Mouse (Mus musculus): ENCODE data around the gene Nlrp4b. TPM values are rescaled to one million over a fixed set of nuclear protein-coding genes. Genes with fewer than 3 reads are reported as not detected.
"Not testable (repeated sequence)": the region's sequence is repeated elsewhere in the genome, so short reads cannot be mapped to it uniquely, and the experiment has no call there.

The Nlrp4b gene
- polyA plus RNA-seq (2015; fragmentation: Nextera tagmentation; extraction: Ambion mirVana), result not detected in 2 replicates

DNA sequence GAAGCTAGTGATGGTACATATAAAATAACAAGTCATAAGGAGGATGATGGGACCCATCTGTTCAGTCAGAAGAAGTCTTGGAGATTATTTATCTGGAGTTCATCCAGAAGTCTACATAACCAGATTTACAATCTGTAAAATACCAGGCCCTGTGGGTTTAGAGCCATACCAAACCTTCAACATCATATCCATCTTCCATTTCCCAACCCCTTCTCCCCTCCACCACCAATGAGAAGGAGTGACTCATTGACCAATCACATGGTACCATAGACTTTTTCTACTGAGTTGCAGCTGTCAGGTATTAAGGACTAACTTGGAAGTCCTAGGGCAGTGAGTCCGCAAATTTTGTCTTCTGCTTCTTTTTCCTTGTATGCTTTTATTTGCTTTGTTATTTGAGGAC is at the start of gene Nlrp4b:
Gene Nlrp4b, plus strand, starts transcription at position 301 of the 400 bp plus-strand sequence.
- Histone ChIP-seq H3K27ac (no peak within 1 kb of the TSS), H3K4me3 (replicated peaks) (no peak within 1 kb of the TSS), H3K4me2 (replicated peaks) (no peak within 1 kb of the TSS), H3K36me3 (no peaks in the 10 kb centered on the region), H3K27me3 (no peaks in the 10 kb centered on the region), H3K9me3 (peaks cover 40% of the 10 kb centered on the region), H3K4me1 (replicated peaks) (no peaks in the 10 kb centered on the region), H3K9ac (replicated peaks) (no peak within 1 kb of the TSS)
- ATAC-seq, result no peak
- 92% methylated on average over 1 of the region's 1 CpGs for WGBS

DNA sequence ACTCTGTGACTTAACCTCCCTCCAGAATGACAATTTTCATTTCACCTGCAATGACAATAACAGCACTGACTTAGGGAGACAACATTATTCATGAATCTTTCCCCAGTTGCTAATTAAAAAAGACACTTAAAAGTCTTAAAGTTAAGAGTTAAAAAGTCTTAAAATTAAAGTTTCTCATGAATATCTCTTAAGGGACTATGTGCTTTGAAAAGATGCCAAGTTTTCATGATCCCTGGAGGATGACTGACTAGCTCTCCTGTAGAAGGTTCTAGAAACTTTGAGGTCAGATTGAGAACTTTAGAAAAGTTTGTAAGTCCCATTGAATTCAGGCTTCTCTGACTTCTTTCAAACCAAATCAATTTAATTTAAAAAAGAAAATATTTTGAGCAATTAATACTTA is 66.7 kb downstream of the Nlrp4b start, which contains the start of gene Vmn1r71:
Gene Vmn1r71, minus strand, starts transcription at position 101 of the 400 bp plus-strand sequence.
- no peak within 1 kb of the TSS for H3K9ac ChIP-seq (replicated peaks)

GRCm38 (mm10) chr7:10757551-10757950 is 70.0 kb downstream of the Nlrp4b start:
- not testable (repeated sequence) for ATAC-seq; H3K4me1 ChIP-seq (replicated peaks); H3K4me2 ChIP-seq (replicated peaks); H3K36me3 ChIP-seq; H3K4me3 ChIP-seq (replicated peaks); H3K9ac ChIP-seq (replicated peaks); H3K27me3 ChIP-seq; H3K27ac ChIP-seq
- peaks cover 15% of the 10 kb centered on the region; the same call in 1 of the 2 replicates for H3K9me3 ChIP-seq

More for the DNA sequence above, 66.7 kb downstream of the Nlrp4b start, which contains the start of gene Vmn1r71:
- no peak within 1 kb of the TSS for H3K4me3 ChIP-seq (replicated peaks)
- peaks cover 17% of the 10 kb centered on the region; the same call in 1 of the 2 replicates for H3K9me3 ChIP-seq
- no peaks in the 10 kb centered on the region for H3K36me3 ChIP-seq
- H3K27ac ChIP-seq, result no peak within 1 kb of the TSS
- no peak for ATAC-seq
- H3K4me2 ChIP-seq (replicated peaks), result no peak within 1 kb of the TSS
- no peaks in the 10 kb centered on the region for H3K4me1 ChIP-seq (replicated peaks)
- no peaks in the 10 kb centered on the region for H3K27me3 ChIP-seq

Other genes with a start within 250 kb of the Nlrp4b start
- not detected in 2 replicates for gene Vmn1r67, start 244.5 kb upstream of the Nlrp4b start, polyA plus RNA-seq (2015; fragmentation: Nextera tagmentation; extraction: Ambion mirVana)
- gene Zik1, start 192.4 kb upstream of the Nlrp4b start, polyA plus RNA-seq (2015; fragmentation: Nextera tagmentation; extraction: Ambion mirVana), result 58.0 and 61.8 TPM in 2 replicates
- not detected in 2 replicates for gene Vmn1r68, start 129.3 kb upstream of the Nlrp4b start, polyA plus RNA-seq (2015; fragmentation: Nextera tagmentation; extraction: Ambion mirVana)
- gene Vmn1r69, start 74.1 kb upstream of the Nlrp4b start, polyA plus RNA-seq (2015; fragmentation: Nextera tagmentation; extraction: Ambion mirVana), result not detected in 2 replicates
- not detected in 2 replicates for gene Vmn1r70, start 56.3 kb upstream of the Nlrp4b start, polyA plus RNA-seq (2015; fragmentation: Nextera tagmentation; extraction: Ambion mirVana)
- gene Vmn1r71, start 66.6 kb downstream of the Nlrp4b start, polyA plus RNA-seq (2015; fragmentation: Nextera tagmentation; extraction: Ambion mirVana), result not detected in 2 replicates
- gene Zscan4b, start 217.3 kb downstream of the Nlrp4b start, polyA plus RNA-seq (2015; fragmentation: Nextera tagmentation; extraction: Ambion mirVana), result not detected in 2 replicates

Measured in midbrain, embryonic 13.5 days (tissue).